Mouse (Mus musculus): ENCODE measurements around the gene Hira. TPM values are rescaled to one million over a fixed set of nuclear protein-coding genes. Genes with fewer than 3 reads are reported as not detected.
A peak's percentile ranks its signal among the peaks of the same experiment; 100 is the strongest.

The Hira gene
- total and polyA plus RNA-seq, 3 experiments = 34.7 to 55.4 (median 46.2) TPM

DNA sequence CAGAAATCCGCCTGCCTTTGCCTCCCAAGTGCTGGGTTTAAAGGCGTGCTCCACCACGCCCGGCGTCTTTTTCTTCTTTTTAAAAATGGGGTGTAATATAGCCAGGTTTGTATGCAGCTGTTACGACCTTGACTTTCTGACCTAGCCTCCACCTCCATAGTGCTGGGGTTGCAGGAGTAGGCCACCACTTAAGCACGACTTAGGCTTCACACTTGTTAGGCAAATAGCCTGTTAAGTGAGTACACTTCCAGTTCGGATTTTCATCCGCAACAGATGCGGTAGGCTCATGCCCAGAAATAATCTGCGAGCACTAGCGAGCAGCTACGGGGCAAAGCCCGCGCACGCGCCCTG lies 771 bp upstream of the Hira start:
- Histone ChIP-seq H3K4me1 (ENCODE audit: insufficient read depth, low read depth, low read length) (peaks cover 38% of the 10 kb centered on the region), H3K27me3 (ENCODE audit: insufficient read depth, low read length) (no peaks in the 10 kb centered on the region), H3K36me3 (replicated peaks) (peaks cover 62% of the 10 kb centered on the region), H3K4me3 (ENCODE audit: low read depth, low read length) (peak overlapping the region; percentile 99), H3K9me3 (replicated peaks) (no peaks in the 10 kb centered on the region)
- DNase-seq (ENCODE audit: low spot score) (no peak), ATAC-seq (ENCODE audit: extremely low read depth, insufficient number of reproducible peaks, low FRiP score, poor library complexity, severe bottlenecking) (no peak)
- no peak for TF ChIP-seq TAL1 (conservative IDR thresholded peaks at IDR 0.05; ENCODE audit: low read depth, low read length)
- no peak for TF ChIP-seq GATA2 (IDR thresholded peaks at IDR 0.05; ENCODE audit: borderline replicate concordance, low read depth, low read length)
- TF ChIP-seq POLR2AphosphoS5 (IDR thresholded peaks at IDR 0.05; ENCODE audit: insufficient replicate concordance, low read depth, low read length) = no peak
- TF ChIP-seq GATA1 (IDR thresholded peaks at IDR 0.05; ENCODE audit: borderline replicate concordance, low read length) = no peak
- TF ChIP-seq CTCF (IDR thresholded peaks at IDR 0.05; ENCODE audit: low read depth, low read length) = no peak

DNA sequence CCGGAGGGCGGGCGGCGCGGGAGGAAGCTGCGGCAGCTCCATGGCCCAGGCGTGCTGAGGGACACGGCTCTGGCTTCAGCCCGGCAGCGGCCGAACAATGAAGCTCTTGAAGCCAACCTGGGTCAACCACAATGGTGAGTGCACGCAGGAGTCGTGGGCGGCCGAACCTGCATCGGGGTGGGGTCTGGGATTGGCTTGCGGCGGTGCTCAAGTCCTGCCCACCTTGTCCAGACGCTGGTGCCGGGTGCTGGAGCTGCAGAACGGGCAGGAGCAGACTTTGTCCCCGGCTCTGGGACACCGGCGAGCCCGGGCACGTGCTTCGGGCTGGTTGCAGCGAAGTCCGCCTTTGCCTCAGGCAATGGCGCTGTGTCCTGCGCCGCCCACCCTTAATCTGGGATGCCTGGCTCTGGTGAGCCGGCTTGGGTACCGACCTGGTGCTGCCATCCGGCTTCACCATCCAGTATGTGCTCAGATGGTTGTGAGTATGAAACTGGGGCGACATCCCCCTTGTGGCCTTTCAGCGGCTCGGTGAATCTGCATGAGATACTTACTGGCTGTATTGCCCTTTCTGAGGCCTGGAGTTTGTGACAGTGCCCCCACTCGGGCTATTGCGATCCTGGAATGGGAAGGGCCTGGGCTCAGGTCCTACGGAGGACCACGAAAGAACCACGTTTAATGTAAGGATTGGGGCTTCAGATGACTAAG lies 701 bp downstream of the Hira start:
- peaks cover 38% of the 10 kb centered on the region for H3K4me1 ChIP-seq (ENCODE audit: insufficient read depth, low read depth, low read length)
- peak; percentile 44 for DNase-seq (ENCODE audit: low spot score)
- H3K4me3 ChIP-seq (ENCODE audit: low read depth, low read length) = peak overlapping the region; percentile 99
- no peaks in the 10 kb centered on the region for H3K27me3 ChIP-seq (ENCODE audit: insufficient read depth, low read length)
- ATAC-seq (ENCODE audit: extremely low read depth, insufficient number of reproducible peaks, low FRiP score, poor library complexity, severe bottlenecking) = peak; percentile 43
- H3K9me3 ChIP-seq (replicated peaks) = no peaks in the 10 kb centered on the region
- TF ChIP-seq POLR2AphosphoS5 (IDR thresholded peaks at IDR 0.05; ENCODE audit: insufficient replicate concordance, low read depth, low read length) = no peak
- TF ChIP-seq GATA1 (IDR thresholded peaks at IDR 0.05; ENCODE audit: borderline replicate concordance, low read length) = no peak
- 0 out of 2 replicates have a peak, but pooled peaks have one; percentile 6 for TF ChIP-seq CTCF (IDR thresholded peaks at IDR 0.05; ENCODE audit: low read depth, low read length)
- peaks cover 62% of the 10 kb centered on the region for H3K36me3 ChIP-seq (replicated peaks)

DNA sequence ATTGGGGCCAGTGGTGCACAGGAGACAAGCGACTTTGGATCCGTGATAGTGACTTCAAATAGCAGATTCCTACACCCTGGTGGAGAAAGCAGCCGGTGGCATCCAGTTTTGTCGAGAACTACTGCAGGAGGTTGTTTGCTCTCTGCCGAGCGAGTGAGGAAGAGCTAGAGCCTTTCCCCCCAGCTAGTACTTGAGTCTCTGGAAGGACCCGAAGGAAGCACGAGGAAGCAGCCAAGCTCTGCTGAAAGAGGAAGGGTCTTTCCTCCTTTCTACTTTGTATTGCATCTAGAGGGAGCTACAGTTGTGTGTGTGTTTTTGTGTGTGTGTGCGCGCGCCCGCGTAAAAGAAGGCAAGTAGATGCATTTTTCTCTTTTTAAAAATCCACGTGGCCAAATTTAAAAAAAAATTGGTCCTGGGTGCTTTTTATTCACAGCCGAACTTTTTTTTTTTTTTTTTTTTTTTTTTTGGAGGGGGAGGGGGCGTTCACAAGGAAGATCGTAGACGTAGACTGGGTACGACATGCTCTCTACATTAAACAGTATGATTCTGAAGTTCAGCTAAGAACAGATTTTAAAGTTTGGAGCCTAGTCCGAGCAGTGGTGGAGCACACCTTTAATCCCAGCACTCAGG lies 1.4 kb downstream of the Hira start:
- ATAC-seq (ENCODE audit: extremely low read depth, insufficient number of reproducible peaks, low FRiP score, poor library complexity, severe bottlenecking) (no peak), DNase-seq (ENCODE audit: low spot score) (no peak)
- no peak for TF ChIP-seq TAL1 (conservative IDR thresholded peaks at IDR 0.05; ENCODE audit: low read depth, low read length)
- no peak for TF ChIP-seq POLR2AphosphoS5 (IDR thresholded peaks at IDR 0.05; ENCODE audit: insufficient replicate concordance, low read depth, low read length)
- TF ChIP-seq GATA2 (IDR thresholded peaks at IDR 0.05; ENCODE audit: borderline replicate concordance, low read depth, low read length) = no peak
- no peak for TF ChIP-seq CTCF (IDR thresholded peaks at IDR 0.05; ENCODE audit: low read depth, low read length)
- TF ChIP-seq GATA1 (IDR thresholded peaks at IDR 0.05; ENCODE audit: borderline replicate concordance, low read length) = no peak
- Histone ChIP-seq H3K4me1 (ENCODE audit: insufficient read depth, low read depth, low read length) (peaks cover 38% of the 10 kb centered on the region), H3K36me3 (replicated peaks) (peaks cover 62% of the 10 kb centered on the region), H3K9me3 (replicated peaks) (no peaks in the 10 kb centered on the region), H3K27me3 (ENCODE audit: insufficient read depth, low read length) (no peaks in the 10 kb centered on the region), H3K4me3 (ENCODE audit: low read depth, low read length) (peak overlapping the region; percentile 99)

DNA sequence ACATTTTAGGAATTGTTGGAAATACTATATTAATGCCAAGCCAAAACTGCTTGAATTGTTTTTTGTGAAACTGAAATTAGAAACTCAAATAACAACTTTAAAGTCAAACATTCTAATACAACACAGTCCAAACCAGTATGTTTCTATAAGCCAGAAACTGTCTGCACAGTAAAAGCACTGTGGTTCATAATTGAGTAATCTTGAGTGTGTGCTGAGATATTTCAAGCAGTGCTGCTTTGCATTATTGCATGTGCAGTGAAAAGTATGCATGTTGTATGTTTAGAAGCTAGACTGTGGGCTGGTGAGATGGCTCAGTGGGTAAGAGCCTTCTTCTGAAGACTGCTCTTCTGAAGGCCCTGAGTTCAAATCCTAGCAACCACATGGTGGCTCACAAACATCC lies 7.2 kb downstream of the Hira start:
- ATAC-seq (ENCODE audit: extremely low read depth, insufficient number of reproducible peaks, low FRiP score, poor library complexity, severe bottlenecking) (no peak), DNase-seq (ENCODE audit: low spot score) (no peak)
- Histone ChIP-seq H3K27me3 (ENCODE audit: insufficient read depth, low read length) (no peaks in the 10 kb centered on the region), H3K4me3 (ENCODE audit: low read depth, low read length) (no peak overlapping the region), H3K9me3 (replicated peaks) (no peaks in the 10 kb centered on the region), H3K36me3 (replicated peaks) (peaks cover 80% of the 10 kb centered on the region), H3K4me1 (ENCODE audit: insufficient read depth, low read depth, low read length) (peaks cover 23% of the 10 kb centered on the region)
- TF ChIP-seq POLR2AphosphoS5 (IDR thresholded peaks at IDR 0.05; ENCODE audit: insufficient replicate concordance, low read depth, low read length) (no peak), CTCF (IDR thresholded peaks at IDR 0.05; ENCODE audit: low read depth, low read length) (no peak), GATA1 (IDR thresholded peaks at IDR 0.05; ENCODE audit: borderline replicate concordance, low read length) (no peak), TAL1 (conservative IDR thresholded peaks at IDR 0.05; ENCODE audit: low read depth, low read length) (no peak), GATA2 (IDR thresholded peaks at IDR 0.05; ENCODE audit: borderline replicate concordance, low read depth, low read length) (no peak)

DNA sequence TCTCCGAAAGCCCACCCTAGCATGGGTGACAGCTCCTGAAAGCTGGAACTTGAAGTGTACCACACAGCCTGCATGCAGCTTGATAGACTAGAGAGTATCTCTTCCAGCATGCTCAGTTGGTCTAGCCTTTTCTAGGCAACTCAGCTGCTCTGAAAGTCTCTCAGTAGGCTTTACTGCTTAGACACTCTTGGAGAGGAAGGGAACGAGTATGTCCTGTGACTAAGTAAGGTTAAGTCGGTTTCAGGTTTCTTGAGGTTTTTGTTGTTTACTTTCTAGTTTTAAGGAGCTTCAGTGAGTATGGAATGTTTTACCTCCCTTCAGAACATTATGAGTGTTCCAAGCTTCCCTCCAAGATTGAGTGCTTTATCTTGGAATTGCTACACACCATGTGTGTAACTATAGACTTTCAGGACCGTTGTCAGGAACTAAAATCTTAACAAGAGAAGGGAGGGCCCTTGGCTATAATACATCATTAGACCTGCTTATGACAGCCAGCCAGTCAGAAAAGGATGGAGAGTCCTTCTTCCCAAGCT lies 17.1 kb downstream of the Hira start:
- H3K4me1 ChIP-seq (ENCODE audit: insufficient read depth, low read depth, low read length) = peaks cover 63% of the 10 kb centered on the region
- no peak for ATAC-seq (ENCODE audit: extremely low read depth, insufficient number of reproducible peaks, low FRiP score, poor library complexity, severe bottlenecking)

DNA sequence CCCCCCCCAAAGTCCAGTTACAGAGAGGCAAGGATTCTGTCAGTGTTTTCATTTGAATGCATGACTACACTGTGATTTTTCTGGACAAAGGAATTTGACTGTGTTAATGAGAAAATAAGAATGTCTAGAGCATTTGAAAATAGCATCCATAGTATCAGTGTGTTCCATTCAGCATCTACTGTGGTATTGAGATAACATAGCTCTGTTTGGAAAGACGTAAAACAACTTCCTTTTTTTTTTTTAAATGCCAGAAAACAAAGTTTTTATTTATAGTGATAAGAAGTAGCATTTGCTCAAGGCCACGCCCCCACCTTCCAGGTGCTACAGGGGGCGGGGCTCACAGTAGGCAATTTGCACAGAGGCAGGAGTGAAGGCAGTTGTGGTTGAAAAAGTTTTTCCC lies 18.4 kb downstream of the Hira start:
- Histone ChIP-seq H3K27me3 (ENCODE audit: insufficient read depth, low read length) (no peaks in the 10 kb centered on the region), H3K4me3 (ENCODE audit: low read depth, low read length) (no peak overlapping the region), H3K36me3 (replicated peaks) (peaks cover 71% of the 10 kb centered on the region), H3K9me3 (replicated peaks) (no peaks in the 10 kb centered on the region), H3K4me1 (ENCODE audit: insufficient read depth, low read depth, low read length) (peaks cover 54% of the 10 kb centered on the region)
- no peak; the same call in 1 of the 2 replicates for ATAC-seq (ENCODE audit: extremely low read depth, insufficient number of reproducible peaks, low FRiP score, poor library complexity, severe bottlenecking)
- no peak for DNase-seq (ENCODE audit: low spot score)
- TF ChIP-seq GATA2 (IDR thresholded peaks at IDR 0.05; ENCODE audit: borderline replicate concordance, low read depth, low read length) (no peak), TAL1 (conservative IDR thresholded peaks at IDR 0.05; ENCODE audit: low read depth, low read length) (peak; percentile 31; the same call in 1 of the 2 replicates)

More for the DNA sequence above, 17.1 kb downstream of the Hira start:
- TF ChIP-seq CTCF (IDR thresholded peaks at IDR 0.05; ENCODE audit: low read depth, low read length) (no peak), TAL1 (conservative IDR thresholded peaks at IDR 0.05; ENCODE audit: low read depth, low read length) (no peak), POLR2AphosphoS5 (IDR thresholded peaks at IDR 0.05; ENCODE audit: insufficient replicate concordance, low read depth, low read length) (no peak), GATA2 (IDR thresholded peaks at IDR 0.05; ENCODE audit: borderline replicate concordance, low read depth, low read length) (no peak), GATA1 (IDR thresholded peaks at IDR 0.05; ENCODE audit: borderline replicate concordance, low read length) (no peak)
- no peaks in the 10 kb centered on the region for H3K9me3 ChIP-seq (replicated peaks)
- no peak for DNase-seq (ENCODE audit: low spot score)
- H3K4me3 ChIP-seq (ENCODE audit: low read depth, low read length) = no peak overlapping the region
- H3K27me3 ChIP-seq (ENCODE audit: insufficient read depth, low read length) = no peaks in the 10 kb centered on the region
- peaks cover 69% of the 10 kb centered on the region for H3K36me3 ChIP-seq (replicated peaks)
